Comparison of ENCODE assay signal across 11 mouse cellular contexts in genomic region chr16:92611641-92612149, GRCm38 (mm10).
A peak's percentile ranks its signal among the peaks of the same experiment; 100 is the strongest.
DNase-seq lines count a peak whose midpoint lies in the region; ATAC-seq and TF ChIP-seq lines count a peak whose summit lies in the region.
"Had no signal": no experiment of that assay in that cellular context is flagged by ENCODE, and none has a peak within 500 bp of the region (broad histone marks: within the 10 kb centered on the region; RNA-seq: fewer than 3 reads in every experiment).

No protein-coding gene starts in this region.

- no peak for TF ChIP-seq CTCF in lung, postnatal 0 days (IDR thresholded peaks at IDR 0.05)

- H3K27ac ChIP-seq in heart, embryonic 10.5 days, result no peak overlapping the region
- peak overlapping the region; percentile 89 for H3K27ac ChIP-seq in brown adipose tissue, adult 24 weeks (replicated peaks; ENCODE audit: low read depth, low read length)
- peak overlapping the region; percentile 55 for H3K27ac ChIP-seq in lung, postnatal 0 days (ENCODE audit: low read length)
- H3K27ac ChIP-seq: embryonic facial prominence, embryonic 12.5 days; left cerebral cortex, adult 2 months had no signal

- WGBS in heart, embryonic 10.5 days, result 87% methylated on average over 12 of the region's 12 CpGs
- 64% methylated on average over 12 of the region's 12 CpGs for WGBS in lung, postnatal 0 days

- ATAC-seq in lung, postnatal 0 days, result peak; percentile 71

- peak; percentile 47 for DNase-seq in heart, adult 8-10 months (ENCODE audit: low spot score)
- DNase-seq in heart, embryonic 10.5 days (ENCODE audit: low spot score), result no peak
- peak; percentile 60 to 73 for DNase-seq in cerebellum, postnatal 25 days
- DNase-seq in lung, postnatal 0 days (ENCODE audit: low spot score), result peak; percentile 84
- DNase-seq in spleen, postnatal 4 days (ENCODE audit: low spot score in 2 of 2), result no peak
- no peak for DNase-seq in B cell, adult 2 months
- DNase-seq in frontal cortex, adult 2 months (ENCODE audit: extremely low spot score in 1 of 2, low spot score in 1 of 2), result no peak
- DNase-seq: lung, embryonic 14.5 days had no signal

- peaks cover 25% of the 10 kb centered on the region for H3K4me1 ChIP-seq in heart, embryonic 10.5 days
- peaks cover 7% of the 10 kb centered on the region; the same call in 1 of the 2 replicates for H3K4me1 ChIP-seq in brown adipose tissue, adult 24 weeks (ENCODE audit: control insufficient read depth, insufficient read depth, insufficient read length, low read length)
- peaks cover 18% of the 10 kb centered on the region; the same call in 1 of the 2 replicates for H3K4me1 ChIP-seq in lung, postnatal 0 days (ENCODE audit: insufficient read depth, low read depth, low read length)

- H3K36me3 ChIP-seq in heart, embryonic 10.5 days, result no peaks in the 10 kb centered on the region
- H3K36me3 ChIP-seq in lung, postnatal 0 days (ENCODE audit: insufficient read depth, low read length), result no peaks in the 10 kb centered on the region

- peaks cover 57% of the 10 kb centered on the region for H3K27me3 ChIP-seq in heart, embryonic 10.5 days (ENCODE audit: insufficient read depth, poor library complexity, severe bottlenecking)
- H3K27me3 ChIP-seq in lung, postnatal 0 days (replicated peaks; ENCODE audit: insufficient read depth, low read length), result no peaks in the 10 kb centered on the region

- H3K9ac ChIP-seq in lung, postnatal 0 days (replicated peaks; ENCODE audit: low read depth), result no peak overlapping the region
- H3K9ac ChIP-seq: embryonic facial prominence, embryonic 12.5 days; lung, embryonic 14.5 days had no signal

- no peak overlapping the region for H3K4me2 ChIP-seq in lung, postnatal 0 days (replicated peaks; ENCODE audit: low read depth, low read length)
- H3K4me2 ChIP-seq: embryonic facial prominence, embryonic 12.5 days; lung, embryonic 14.5 days had no signal

- TF ChIP-seq EP300 in lung, postnatal 0 days (IDR thresholded peaks at IDR 0.05), result peak; percentile 35; the same call in 1 of the 2 replicates

- H3K4me3 ChIP-seq in heart, embryonic 10.5 days, result no peak overlapping the region
- H3K4me3 ChIP-seq in brown adipose tissue, adult 24 weeks (ENCODE audit: insufficient read depth, low read depth, low read length), result no peak overlapping the region
- no peak overlapping the region for H3K4me3 ChIP-seq in lung, postnatal 0 days (ENCODE audit: low read depth, low read length)
- H3K4me3 ChIP-seq: embryonic facial prominence, embryonic 12.5 days; left cerebral cortex, adult 2 months had no signal

- no peaks in the 10 kb centered on the region for H3K9me3 ChIP-seq in heart, embryonic 10.5 days
- H3K9me3 ChIP-seq in lung, postnatal 0 days (ENCODE audit: low read length), result no peaks in the 10 kb centered on the region
- H3K9me3 ChIP-seq: embryonic facial prominence, embryonic 12.5 days had no signal

Comparison
In these comparisons a context has a peak if more than half of its experiments do, and no peak if none do; other contexts are left out.
1. DNase-seq: peak in heart, adult 8-10 months (single experiment), cerebellum, postnatal 25 days (2 of 2) and lung, postnatal 0 days (single experiment); none in heart, embryonic 10.5 days (single experiment), spleen, postnatal 4 days (0 of 2), B cell, adult 2 months (0 of 2) and frontal cortex, adult 2 months (0 of 2).